Mouse (Mus musculus): ENCODE results near the gene Mrpl52.
A peak's percentile ranks its signal among the peaks of the same experiment; 100 is the strongest.

The Mrpl52 gene

GRCm38 (mm10) chr14:54433941-54434531 lies 7.3 kb downstream of the Mrpl52 start:
- no peak for DNase-seq

GRCm38 (mm10) chr14:54435194-54435918 lies 8.6 kb downstream of the Mrpl52 start:
- no peak for DNase-seq

GRCm38 (mm10) chr14:54439155-54439554 lies 12.4 kb downstream of the Mrpl52 start:
- DNase-seq: no peak

- DNase-seq: no peak
These were observed 12.9 kb downstream of the Mrpl52 start for GRCm38 (mm10) chr14:54439610-54440009.

- no peak for DNase-seq
These were observed 13.8 kb downstream of the Mrpl52 start for GRCm38 (mm10) chr14:54440538-54440937.

- no peak for DNase-seq
These were observed 14.7 kb downstream of the Mrpl52 start for GRCm38 (mm10) chr14:54441365-54441764.

GRCm38 (mm10) chr14:54442548-54442947 lies 15.8 kb downstream of the Mrpl52 start:
- DNase-seq: no peak

- DNase-seq: no peak
These were observed 16.5 kb downstream of the Mrpl52 start for GRCm38 (mm10) chr14:54443196-54443595.

GRCm38 (mm10) chr14:54443712-54444618 lies 17.3 kb downstream of the Mrpl52 start:
- DNase-seq: no peak

GRCm38 (mm10) chr14:54445476-54445875 lies 18.8 kb downstream of the Mrpl52 start:
- DNase-seq: no peak

- no peak for DNase-seq
These were observed 26.9 kb downstream of the Mrpl52 start for GRCm38 (mm10) chr14:54453566-54453965.

GRCm38 (mm10) chr14:54454669-54455528 lies 28.2 kb downstream of the Mrpl52 start:
- no peak for DNase-seq

GRCm38 (mm10) chr14:54457907-54458569 lies 31.3 kb downstream of the Mrpl52 start:
- no peak for DNase-seq

- DNase-seq: no peak
These were observed 35.4 kb downstream of the Mrpl52 start for GRCm38 (mm10) chr14:54462146-54462545.

GRCm38 (mm10) chr14:54463108-54463958 lies 36.6 kb downstream of the Mrpl52 start:
- DNase-seq: no peak

- peak; percentile 88 to 95 for DNase-seq
These were observed 37.2 kb downstream of the Mrpl52 start, which contains the start of gene Lrp10 for GRCm38 (mm10) chr14:54463959-54464292. TSS of gene Lrp10 (plus strand) at chr14:54464137.

GRCm38 (mm10) chr14:54464293-54465005 lies 37.7 kb downstream of the Mrpl52 start:
- peak; percentile 63 to 71 for DNase-seq

GRCm38 (mm10) chr14:54471467-54471866 lies 44.8 kb downstream of the Mrpl52 start:
- DNase-seq: no peak

GRCm38 (mm10) chr14:54472671-54473070 lies 46.0 kb downstream of the Mrpl52 start:
- DNase-seq: no peak

GRCm38 (mm10) chr14:54474744-54475143 lies 48.0 kb downstream of the Mrpl52 start:
- no peak for DNase-seq
